Mouse (Mus musculus): ENCODE results near the gene Picalm.
"Not testable (repeated sequence)": the region's sequence is repeated elsewhere in the genome, so short reads cannot be mapped to it uniquely, and the experiment has no call there.

Picalm gene

GRCm38 (mm10) chr7:90131831-90132241 lies 1.8 kb downstream of the Picalm start:
- DNase-seq (ENCODE audit: low spot score in 2 of 2): no peak

DNA sequence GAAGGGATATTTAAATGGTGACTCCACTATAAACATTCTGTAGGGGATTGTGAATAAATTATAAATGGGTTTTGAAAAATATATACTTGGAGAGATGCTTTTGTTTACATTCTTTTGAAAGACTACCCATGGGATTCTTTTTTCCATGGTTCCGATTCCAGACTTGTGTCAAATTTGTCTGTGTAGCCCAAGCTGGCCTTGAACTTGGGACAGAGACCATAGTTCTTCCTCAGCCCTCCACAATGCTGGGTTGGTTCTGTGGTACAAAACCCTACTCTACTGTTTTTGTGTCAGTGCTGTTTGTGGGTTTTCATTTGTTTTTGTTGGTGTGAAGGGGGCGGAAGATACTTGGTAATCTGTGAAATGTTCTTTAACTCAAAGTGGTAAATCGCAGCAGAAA lies 2.3 kb downstream of the Picalm start:
- peak in 1 of 2 experiments; percentile 36 for DNase-seq (ENCODE audit: low spot score in 2 of 2)

DNA sequence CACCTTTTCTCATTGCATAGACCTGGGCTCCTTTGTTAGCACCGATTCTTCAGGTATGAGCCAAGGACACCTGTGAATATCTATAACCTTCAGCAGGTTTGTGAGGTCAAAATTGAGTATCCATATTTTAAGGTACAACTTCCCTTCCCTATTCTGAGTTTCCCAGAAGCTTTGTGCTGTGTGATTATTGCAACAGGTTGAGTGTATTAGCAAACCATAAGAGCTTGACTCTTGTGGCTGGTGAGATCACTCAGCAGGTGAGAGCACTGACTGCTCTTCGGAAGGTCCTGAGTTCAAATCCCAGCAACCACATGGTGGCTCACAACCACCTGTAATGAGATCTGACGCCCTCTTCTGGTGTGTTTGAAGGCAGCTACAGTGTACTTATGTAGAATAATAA lies 6.7 kb downstream of the Picalm start:
- DNase-seq (ENCODE audit: low spot score in 2 of 2): no peak

DNA sequence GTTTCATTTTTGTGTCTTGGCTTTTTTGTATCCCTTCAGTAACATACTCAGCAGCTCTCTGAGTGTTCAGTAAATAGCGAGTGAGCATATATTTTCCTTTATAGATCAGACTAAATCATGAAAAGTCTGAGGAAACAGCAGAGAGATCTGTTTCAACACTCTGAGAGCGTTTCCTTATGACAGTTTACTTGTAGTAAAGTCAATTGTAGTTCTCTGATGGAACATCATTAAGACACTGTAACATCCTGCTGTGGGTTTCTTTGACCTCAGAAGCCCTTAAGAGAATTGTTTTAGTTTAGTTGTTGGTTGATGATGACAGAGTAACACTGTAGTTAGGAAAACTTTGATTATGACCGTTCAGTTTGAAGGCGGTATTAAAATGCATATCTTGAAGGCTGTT lies 8.3 kb downstream of the Picalm start:
- peak in 1 of 2 experiments; percentile 23 for DNase-seq (ENCODE audit: low spot score in 2 of 2)

GRCm38 (mm10) chr7:90140290-90140689 lies 10.3 kb downstream of the Picalm start:
- DNase-seq (ENCODE audit: low spot score in 2 of 2): no peak

GRCm38 (mm10) chr7:90144275-90144674 lies 14.3 kb downstream of the Picalm start:
- DNase-seq (ENCODE audit: low spot score in 2 of 2): no peak

- DNase-seq (ENCODE audit: low spot score in 2 of 2): no peak
These were observed 15.0 kb downstream of the Picalm start for GRCm38 (mm10) chr7:90144971-90145370.

DNA sequence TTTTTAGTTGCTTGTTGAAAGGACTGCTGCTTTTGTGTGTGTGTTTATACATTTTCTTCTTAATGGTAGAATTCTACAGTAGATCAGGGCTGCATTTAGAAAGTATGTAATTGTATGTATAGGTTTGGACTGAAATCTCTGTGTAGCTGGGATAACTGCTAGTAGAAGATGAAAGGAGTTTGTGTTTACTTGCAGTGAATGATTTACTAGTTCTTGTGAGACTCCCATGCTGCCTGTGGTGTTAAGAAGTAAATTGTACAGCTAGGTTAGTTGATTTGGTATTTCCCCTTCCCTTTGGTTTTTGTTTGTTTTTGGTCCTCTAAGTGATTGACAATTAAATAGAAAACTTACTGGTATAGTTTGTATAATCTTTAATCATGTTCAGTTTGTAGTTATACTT lies 15.4 kb downstream of the Picalm start:
- DNase-seq (ENCODE audit: low spot score in 2 of 2): no peak

- no peak for DNase-seq (ENCODE audit: low spot score in 2 of 2)
These were observed 15.9 kb downstream of the Picalm start for GRCm38 (mm10) chr7:90145897-90146296.

GRCm38 (mm10) chr7:90146321-90146720 lies 16.3 kb downstream of the Picalm start:
- DNase-seq (ENCODE audit: low spot score in 2 of 2): peak in 1 of 2 experiments; percentile 17

GRCm38 (mm10) chr7:90148023-90148422 lies 18.0 kb downstream of the Picalm start:
- no peak for DNase-seq (ENCODE audit: low spot score in 2 of 2)

- no peak for DNase-seq (ENCODE audit: low spot score in 2 of 2)
These were observed 18.5 kb downstream of the Picalm start for GRCm38 (mm10) chr7:90148516-90148915.

GRCm38 (mm10) chr7:90150311-90150710 lies 20.3 kb downstream of the Picalm start:
- peak; percentile 49 to 70 for DNase-seq (ENCODE audit: low spot score in 2 of 2)

DNA sequence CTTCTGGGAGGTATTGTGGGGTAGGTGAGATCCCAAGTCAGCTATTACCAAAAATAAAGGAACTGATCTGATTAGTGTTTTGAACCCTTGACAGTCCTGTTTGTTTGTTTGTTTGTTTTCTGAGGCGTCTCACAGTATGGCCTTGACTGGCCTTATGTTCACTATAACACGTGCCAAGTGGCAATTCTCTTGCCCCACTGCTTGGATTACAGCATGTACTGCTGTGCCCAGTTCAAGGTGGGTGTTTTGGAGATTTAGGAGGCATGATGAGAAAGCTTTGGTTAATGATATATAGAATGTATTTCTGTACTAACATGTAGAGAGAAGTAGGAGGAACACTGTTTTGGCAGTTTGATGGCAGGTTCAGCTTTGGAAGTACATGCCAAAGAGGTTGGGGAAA lies 28.0 kb downstream of the Picalm start:
- DNase-seq (ENCODE audit: low spot score in 2 of 2): no peak

DNA sequence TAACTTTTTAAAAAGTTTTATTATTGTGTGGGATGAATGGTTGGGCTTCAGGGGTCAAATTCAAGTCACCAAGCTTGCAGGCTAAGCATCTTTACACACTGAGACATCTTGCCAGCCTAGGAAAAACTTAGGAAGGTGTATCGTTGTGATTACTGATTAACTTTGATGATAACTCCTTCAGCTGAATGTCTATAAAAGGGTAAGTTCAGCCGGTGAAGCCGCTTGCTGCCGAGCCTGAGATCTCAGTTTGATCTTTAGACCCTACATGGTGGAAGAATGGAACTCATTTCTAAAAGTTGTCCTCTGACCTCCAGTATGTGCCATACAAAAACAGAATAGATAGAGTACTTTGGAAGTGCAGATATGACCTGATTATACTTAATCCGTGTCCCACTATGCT lies 30.6 kb downstream of the Picalm start:
- no peak for DNase-seq (ENCODE audit: low spot score in 2 of 2)

GRCm38 (mm10) chr7:90164276-90164675 lies 34.3 kb downstream of the Picalm start:
- no peak for DNase-seq (ENCODE audit: low spot score in 2 of 2)

GRCm38 (mm10) chr7:90165970-90166369 lies 36.0 kb downstream of the Picalm start:
- no peak for DNase-seq (ENCODE audit: low spot score in 2 of 2)

GRCm38 (mm10) chr7:90167777-90168176 lies 37.8 kb downstream of the Picalm start:
- DNase-seq (ENCODE audit: low spot score in 2 of 2): not testable (repeated sequence)

DNA sequence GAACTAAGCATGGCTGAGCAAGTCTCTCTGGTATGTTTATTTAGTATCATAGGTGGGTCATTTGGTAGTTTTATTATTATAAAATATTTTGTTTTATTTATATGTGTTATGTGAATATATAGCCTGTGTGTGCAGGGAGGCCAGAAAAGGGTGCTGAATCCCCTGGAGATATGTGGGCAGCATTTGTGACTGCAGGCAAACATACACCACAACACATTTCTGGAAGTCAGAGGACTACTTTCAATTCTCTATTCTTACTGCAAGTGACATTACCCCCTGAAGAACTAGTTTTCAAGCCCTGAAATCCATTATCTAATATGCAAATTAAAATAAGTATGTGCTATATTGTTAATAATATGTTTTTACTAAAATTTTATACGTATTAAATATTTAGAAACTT lies 43.8 kb downstream of the Picalm start:
- DNase-seq (ENCODE audit: low spot score in 2 of 2): peak in 1 of 2 experiments; percentile 22

DNA sequence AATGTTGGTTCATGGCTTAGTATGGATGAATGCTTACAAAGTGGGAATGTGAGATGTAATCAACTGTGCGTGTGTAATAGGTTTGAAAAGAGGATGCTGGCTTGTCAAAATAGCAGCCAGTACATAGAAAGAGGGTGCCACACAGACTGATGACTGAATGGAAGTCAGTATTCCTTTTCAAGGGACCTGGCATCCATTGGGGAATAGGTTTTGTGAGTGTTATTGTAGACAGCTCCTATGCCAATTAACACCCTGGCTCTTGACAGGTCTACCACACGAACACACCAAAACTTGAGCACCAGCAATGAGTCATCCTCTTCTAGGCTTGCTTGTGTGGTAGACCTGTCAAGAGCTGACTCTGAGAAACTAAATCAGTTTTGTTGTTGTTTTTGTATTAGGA lies 45.6 kb downstream of the Picalm start:
- no peak for DNase-seq (ENCODE audit: low spot score in 2 of 2)

DNA sequence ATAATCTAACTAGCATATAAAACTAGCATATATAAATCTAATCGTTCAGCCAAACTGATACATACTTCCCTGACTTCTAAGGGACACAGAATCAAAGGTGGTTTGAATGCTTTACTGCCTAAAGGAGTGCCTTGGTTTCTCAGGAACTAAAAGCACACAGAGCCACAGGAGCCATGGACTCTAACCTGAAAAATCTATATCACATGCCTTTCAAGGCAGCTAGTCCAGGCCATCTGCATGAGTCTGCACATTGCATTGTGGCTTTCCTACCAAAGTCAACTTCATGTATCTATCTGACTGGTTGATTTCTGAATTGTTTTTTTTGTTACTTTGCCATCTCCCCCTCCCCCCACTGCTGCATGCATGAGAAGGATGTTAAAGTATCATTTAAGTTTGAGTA lies 50.6 kb downstream of the Picalm start:
- no peak for DNase-seq (ENCODE audit: low spot score in 2 of 2)

GRCm38 (mm10) chr7:90200251-90200650 lies 70.2 kb downstream of the Picalm start:
- no peak for DNase-seq (ENCODE audit: low spot score in 2 of 2)

GRCm38 (mm10) chr7:90201877-90202465 lies 72.0 kb downstream of the Picalm start:
- no peak for DNase-seq (ENCODE audit: low spot score in 2 of 2)

- DNase-seq (ENCODE audit: low spot score in 2 of 2): no peak
These were observed 73.9 kb downstream of the Picalm start for GRCm38 (mm10) chr7:90203914-90204313.

Measured in natural killer cell, adult 2 months (primary cell).